Mouse (Mus musculus) megakaryocyte, adult 5-6 weeks (primary cell): ENCODE data around the gene Rrnad1. TPM values are rescaled to one million over a fixed set of nuclear protein-coding genes. Genes with fewer than 3 reads are reported as not detected.
"Not testable (repeated sequence)": the region's sequence is repeated elsewhere in the genome, so short reads cannot be mapped to it uniquely, and the experiment has no call there.

ENCODE experiments used
- ATAC-seq: 2 replicates; pipeline ENCODE4 v1.8.0; 2016; ENCODE audit warnings: mild to moderate bottlenecking, inconsistent platforms; ENCODE audit not compliant: poor library complexity, severe bottlenecking
- total RNA-seq, 2 experiments: library from RNA; stranded (forward) in 1 of 2; stranded (reverse) in 1 of 2; fragments of 153-499, 151-499 nt in 1 of 2; fragments of 221-1000, 200-1000 nt in 1 of 2; gene quantifications; 2 replicates each; pipeline versions ENCODE4 v1.2.3 to v1.2.4; 2015 to 2017

Rrnad1 gene
- total RNA-seq, 2 experiments from 2014 or later: 7.8 to 8.7 TPM

DNA sequence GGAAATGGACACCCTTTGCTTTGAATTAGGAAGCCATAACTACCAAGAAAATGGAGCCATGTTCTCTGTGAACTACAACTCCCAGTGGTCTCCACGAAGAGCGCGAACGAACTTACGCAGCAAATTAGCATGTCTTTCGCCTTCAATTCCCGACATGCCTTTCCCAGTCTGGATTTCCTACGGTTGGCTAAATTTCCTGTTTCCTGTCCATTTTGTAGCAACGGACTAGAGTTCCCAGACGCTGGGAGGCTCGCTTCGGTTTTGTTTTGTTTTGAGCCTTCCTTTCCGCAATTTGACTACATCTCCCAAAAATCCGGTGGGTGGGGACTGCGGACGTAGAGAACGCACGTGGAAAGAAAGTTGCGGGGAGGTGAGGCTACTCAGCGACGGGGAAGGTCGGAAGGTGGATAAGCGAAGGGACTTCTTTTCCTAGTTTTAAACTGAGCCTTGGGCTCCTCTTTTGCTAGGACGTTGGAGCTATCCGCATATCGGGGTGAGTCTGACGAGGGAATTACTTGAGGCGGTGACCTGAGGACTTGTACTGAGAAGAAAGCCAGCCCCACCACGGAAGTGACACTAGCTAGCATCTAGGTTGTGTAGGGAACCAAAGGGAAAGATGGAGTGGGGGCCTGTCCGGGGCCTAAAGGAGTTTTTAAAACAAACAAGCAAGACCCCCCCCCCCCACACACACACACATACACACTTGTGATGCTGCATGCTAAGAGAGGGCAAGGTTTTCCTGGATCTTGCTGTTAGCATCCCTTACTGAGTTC is 11.0 kb downstream of the Rrnad1 start, which contains the start of gene Mrpl24:
Gene Mrpl24, plus strand, starts transcription at position 171 of the 773 bp plus-strand sequence.
- ATAC-seq: peak; percentile 97

DNA sequence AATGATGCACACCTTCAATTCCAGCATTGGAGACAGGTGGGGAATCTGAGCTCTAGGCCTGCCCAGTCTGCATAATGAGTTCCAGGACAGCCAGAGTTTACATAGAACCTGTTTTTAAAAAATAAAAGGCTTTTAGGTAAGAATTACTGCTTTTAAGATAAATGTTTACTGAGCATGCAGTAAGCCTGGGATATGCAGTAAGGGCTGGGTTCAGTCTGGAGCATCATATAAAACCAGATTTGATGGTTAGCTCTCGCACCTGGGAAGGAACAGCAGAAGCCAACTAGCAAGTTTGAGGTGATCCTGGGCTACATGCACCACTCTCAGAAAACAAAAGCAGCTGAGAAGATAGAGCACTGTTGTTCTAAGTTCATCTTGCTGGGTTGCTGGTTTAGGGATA is 12.0 kb downstream of the Rrnad1 start:
- no peak for ATAC-seq

DNA sequence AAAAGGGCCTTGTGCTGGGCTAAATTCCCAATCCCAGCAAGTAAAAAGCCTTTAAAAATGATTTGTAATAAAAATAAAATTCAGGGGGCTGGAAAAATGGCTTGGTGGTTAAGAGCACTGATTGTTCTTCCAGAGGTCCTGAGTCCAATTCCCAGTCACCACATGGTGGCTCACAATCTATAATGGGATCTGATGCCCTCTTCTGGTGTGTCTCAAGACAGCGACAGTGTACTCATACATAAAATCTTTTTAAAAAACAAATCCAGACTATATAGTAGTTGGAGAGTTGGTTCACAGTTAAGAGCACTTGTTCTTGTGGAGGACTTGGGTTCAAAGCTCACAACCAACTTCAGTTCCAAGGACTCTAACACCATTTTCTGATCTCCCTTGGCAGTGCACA is 13.5 kb downstream of the Rrnad1 start:
- no peak for ATAC-seq

DNA sequence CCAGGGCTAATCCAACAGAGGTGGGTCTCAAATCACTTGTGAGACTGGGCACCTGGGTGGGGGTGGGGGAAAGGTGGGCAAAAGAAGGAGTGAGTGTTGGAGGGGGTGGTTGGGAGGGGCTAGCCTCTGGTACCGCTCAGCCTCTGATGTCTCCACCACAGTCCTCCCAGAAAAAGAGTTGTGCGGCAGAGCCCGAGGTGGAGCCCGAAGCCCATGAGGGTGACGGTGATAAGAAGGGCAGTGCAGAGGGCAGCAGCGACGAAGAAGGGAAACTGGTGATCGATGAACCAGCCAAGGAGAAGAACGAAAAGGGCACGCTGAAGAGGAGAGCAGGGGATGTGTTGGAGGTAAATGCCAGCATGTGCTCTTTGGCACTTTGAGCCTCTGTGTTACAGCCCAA is 16.6 kb downstream of the Rrnad1 start:
- no peak for ATAC-seq

DNA sequence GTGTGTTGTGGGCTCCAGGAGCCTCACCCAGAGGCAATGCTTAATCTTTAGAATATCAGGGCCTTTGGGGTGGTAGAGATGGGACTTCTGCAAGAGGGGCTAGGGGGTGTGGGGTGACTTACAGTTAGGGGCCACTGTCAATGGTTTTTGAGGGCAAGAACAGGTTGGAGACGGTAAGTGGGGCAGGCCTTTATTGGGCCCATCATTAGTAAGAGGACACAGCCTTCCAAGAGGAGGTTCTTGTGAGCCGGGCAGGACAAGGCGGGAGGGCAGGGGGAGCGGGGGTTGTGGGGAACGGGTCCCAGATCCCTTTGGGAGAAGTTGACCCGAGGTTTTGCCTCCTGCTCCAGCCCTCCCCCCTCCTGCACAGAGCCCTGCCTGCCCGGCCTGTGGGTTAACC is 17.0 kb downstream of the Rrnad1 start:
- no peak for ATAC-seq

DNA sequence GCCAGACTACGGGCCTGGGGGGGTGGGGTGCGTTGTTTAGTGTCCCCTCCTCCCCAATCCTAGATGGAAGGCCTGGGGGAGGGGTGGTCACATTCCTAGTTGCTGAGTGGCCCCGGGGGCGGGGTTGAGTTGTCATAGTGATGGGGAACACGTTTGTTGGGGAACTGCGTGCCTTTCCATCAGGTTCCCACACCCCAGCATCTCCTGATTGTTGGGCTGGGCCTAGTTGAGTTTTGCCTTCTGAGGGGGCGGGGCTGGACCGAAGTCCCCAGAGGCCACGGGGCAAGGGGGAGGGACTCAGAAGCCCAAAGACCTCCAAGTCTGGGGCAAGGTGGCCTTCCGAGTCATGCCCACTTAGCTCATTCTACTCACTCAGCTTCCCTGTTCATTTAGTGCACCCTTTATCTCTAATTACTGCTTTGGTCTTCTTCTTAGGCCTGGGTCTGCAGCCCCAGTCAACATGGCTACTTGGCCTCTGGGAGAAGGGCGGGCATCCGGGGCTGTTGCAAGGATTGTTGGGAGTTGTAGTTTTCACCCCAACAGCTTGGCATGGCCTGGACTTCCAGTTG is 19.9 kb downstream of the Rrnad1 start:
- peak; percentile 49 for ATAC-seq

DNA sequence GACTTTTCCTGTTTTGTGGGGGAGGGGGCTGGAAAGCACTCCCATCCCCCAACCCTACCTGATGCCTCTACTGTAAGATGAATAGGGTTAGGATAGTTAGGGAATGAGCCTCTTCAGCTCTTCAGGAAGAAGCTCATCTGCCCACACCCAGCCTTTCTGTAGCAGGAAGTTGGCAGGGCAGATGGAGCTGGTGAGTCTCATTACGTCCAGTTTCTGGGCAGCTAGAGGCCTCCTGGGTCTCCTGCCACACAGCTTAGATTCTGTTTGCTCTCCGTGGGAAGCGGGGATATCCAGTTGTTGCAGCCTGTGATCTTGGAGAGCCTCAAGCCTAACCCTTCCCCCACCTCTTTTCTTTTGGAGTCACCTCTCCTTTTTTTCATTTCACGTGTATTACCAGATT is 20.6 kb downstream of the Rrnad1 start:
- no peak for ATAC-seq

DNA sequence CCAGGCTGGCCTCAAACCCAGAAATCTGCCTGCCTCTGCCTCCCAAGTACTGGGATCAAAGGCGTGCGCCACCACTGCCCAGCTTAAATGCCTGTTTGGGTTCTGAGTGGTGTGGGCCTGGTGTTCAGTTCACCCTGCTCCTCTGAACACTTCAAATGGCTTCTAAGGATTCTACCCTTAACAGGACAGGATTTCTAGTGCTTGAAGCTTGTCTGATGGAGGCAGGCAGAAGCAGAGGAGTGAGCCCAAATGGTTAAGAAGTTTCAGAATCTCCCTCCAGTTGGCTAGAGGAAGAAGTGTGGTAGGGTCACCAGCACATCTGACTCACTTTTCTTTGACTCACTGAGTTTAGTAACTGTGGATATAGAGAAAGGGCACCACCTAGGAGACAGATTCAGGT is 21.1 kb downstream of the Rrnad1 start:
- no peak for ATAC-seq

DNA sequence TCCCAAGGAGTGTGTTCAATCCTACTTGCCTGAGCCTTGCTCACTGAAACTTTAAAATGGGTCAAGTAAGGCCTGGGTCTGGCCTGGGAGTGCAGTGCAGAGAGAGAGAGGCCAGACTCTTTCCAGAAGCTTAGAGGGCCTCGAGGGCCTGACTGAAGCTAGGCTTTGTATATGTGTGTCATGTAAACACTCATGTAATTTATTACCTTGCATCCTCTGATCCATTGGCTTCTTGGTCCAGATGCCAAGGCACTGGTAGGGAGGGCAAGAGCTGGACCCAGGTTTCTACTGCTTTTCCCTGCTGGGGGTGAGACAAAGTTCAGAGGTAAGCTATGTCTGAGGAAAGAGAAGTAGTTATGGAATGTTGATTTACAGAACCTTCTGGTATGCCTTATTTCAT is 22.6 kb downstream of the Rrnad1 start:
- ATAC-seq: no peak

DNA sequence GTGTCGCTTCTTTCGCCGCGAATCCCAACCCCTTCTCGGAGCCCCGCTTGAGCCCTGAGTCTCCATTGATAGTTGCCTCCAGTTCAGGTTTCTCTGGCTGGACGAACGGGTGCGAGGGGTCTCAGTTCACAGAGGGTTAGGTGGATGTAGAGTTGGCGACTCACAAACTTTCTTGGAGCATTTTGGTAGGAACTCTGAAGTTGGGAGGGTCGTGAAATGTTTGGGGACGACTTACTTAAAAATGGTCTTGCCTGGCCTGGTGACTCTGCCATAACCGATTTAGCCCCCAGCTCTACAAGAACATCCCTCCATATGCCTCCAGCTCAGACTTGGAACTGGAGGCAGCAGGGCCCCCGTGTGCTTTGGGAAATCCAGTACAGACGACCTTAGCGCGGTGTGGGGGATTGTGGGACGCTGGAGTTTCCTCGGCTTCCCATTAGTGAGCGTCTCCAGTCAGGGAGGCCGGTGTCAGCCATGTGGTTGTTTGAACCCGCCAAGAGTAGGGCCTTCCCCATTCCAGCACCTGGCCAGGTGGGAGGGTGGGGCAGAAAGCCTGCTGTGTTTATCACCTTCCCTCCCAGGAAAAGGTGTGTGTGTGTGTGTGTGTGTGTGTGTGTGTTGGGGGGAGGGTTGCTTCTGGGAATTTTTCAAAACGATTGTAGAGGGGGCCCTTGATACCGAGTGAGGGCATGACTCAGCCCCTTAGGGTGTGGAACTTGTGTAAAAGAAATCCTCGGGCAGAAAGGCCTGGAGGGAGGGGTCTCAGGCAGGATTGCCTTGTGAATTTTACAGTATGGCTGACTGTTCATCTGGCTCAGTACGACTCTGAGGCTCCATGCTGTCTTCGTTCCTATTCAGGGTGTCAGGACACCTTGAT is 23.3 kb downstream of the Rrnad1 start:
- no peak for ATAC-seq

DNA sequence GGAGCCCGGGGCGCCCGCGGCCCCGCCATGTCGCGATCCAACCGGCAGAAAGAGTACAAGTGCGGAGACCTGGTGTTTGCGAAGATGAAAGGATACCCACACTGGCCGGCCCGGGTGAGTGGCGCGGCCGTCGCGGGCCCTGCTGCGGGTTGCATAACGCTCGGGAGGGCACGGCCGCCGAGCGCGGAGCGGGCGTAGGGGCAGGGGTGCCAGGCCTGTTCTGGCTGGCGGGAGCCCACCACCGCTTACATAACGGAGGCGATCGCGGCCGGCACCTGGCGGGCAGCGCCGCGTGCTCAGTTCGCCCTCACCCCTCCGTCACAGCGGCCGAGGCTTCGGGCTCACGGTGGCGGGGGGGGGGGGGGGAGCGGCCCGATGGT is 23.9 kb downstream of the Rrnad1 start:
- peak; percentile 6; the same call in 1 of the 2 replicates for ATAC-seq

DNA sequence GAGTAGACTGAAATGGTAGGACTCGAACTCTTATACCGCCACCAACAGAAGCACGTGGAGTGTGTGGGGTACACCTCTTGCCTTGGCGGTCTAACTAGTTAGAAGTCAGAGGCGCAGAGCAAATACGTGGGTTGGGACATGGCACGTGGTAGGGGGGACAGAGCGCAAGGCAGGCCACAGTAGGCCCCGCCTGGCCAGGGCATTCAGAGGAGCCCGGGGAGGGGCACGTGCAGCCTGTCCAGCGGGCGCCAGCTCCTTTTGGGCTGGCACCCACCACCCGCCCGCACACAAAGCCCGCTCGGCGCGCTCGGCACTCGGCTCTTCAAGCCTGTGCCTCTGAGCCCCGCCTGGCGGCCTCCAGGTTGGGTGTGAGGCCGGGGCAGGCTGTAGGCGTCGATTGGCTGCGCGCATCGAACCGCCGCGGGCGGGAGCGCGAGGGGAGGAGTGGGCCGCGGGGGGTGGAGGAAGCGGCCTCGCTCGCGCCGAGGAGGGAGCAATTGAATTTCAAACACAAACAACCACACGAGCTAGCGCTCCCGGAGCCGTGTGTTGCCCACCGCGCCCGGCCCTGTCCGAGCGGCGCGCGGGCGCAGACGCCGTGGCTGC is 24.5 kb downstream of the Rrnad1 start, which contains the start of gene Hdgf:
Gene Hdgf, plus strand, starts transcription at position 442 of the 606 bp plus-strand sequence.
- peak; percentile 88 for ATAC-seq

DNA sequence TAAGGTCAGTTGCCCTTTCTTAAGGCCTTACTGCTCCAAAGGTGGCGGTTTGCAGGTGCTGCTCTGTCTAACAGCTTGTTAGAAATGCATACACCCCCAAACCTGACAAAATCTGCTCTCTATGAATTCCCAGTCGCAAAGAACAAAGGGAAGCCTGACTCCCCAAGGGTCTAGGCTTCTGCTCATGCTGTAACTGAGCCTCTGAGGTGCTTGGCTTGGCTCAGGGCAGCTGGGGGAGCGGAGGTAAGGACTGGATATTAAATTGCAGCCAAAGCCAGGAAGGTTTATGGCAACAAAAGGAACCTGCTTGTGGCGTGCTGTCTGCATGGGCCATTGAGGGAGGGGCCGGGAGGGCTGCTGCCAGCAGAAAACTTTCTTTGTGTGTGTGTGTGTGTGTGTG is 26.7 kb downstream of the Rrnad1 start:
- ATAC-seq: no peak

DNA sequence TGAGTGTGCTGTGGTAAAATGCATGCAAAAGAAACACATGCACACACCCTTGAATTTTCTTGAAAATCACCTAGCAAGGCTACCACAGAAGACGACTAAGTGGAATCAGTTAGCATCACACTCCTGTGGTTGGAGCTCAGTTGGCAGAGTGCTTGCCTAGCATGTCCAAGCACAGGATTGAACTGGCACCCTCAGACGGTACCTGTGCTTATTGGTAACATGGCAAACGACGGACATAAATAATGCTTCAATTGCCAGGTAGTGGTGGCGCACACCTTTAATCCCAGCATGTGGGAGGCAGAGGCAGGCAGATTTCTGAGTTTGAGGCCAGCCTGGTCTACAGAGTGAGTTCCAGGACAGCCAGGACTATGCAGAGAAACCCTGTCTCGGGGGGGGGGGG is 28.6 kb downstream of the Rrnad1 start:
- not testable (repeated sequence) for ATAC-seq

DNA sequence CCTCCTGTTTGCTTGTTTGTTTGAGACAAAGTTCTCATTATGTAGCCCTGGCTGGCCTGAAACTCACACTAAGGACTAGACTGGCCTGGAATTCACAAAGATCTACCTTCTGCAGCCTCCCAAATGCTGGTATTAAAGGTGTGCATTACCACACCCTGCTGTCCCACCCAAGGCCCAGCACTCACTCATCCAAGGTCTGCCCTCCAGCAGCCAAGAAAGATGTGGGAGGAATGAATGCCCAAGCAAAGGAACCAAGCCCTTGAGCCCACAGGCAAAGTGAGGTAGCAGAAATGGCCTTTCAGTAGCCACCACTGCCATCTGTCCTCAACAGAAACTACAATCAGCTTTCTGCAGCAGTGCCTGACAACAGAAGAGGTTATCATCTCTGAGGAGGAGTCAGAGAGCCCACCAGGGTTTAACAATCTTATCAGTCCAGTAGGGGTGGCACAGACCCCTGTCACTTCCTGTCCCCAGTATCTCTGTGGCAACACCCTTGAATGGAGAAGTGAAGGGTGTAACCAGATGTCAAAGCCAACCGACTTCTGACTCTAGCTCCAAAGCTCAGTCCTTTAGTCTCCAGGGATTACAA is 29.4 kb downstream of the Rrnad1 start:
- ATAC-seq: peak; percentile 79

DNA sequence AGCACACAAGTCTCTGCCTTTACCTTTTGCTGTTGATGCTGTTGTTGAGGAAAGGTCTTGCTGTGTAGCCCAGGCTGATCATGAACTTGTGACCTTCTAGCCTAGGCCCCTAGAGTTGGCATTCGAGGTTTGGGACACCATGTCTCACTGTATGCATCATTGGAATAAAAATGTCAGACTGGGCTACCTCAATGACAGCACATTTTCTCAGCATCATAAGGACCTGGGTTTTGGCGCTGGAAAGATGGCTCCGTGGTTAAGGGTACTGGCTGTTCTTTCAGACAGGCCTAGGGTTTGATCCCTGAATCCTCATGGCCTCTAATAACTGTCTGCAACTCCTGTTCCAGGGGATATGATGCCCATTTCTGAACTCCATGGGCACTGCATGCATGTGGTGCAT is 30.7 kb downstream of the Rrnad1 start:
- ATAC-seq: no peak

DNA sequence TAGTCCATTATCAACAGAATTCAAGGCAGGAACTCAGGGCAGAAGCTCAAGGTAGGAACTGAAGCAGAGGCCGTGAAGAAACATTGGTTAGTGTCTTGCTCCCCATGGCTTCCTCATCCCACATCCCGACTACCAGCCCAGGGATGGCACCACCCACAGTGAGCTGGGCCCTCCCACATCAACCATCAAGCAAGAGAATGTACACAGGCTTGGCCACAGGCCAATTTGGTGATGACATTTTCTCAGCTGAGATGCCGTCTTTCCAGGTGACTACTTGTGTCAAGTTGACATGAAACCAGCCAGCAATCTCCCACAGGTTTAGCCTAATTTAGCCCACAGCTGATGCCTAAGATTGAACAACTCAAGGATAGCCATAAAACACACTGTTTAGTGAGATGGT is 31.3 kb downstream of the Rrnad1 start:
- ATAC-seq: no peak

DNA sequence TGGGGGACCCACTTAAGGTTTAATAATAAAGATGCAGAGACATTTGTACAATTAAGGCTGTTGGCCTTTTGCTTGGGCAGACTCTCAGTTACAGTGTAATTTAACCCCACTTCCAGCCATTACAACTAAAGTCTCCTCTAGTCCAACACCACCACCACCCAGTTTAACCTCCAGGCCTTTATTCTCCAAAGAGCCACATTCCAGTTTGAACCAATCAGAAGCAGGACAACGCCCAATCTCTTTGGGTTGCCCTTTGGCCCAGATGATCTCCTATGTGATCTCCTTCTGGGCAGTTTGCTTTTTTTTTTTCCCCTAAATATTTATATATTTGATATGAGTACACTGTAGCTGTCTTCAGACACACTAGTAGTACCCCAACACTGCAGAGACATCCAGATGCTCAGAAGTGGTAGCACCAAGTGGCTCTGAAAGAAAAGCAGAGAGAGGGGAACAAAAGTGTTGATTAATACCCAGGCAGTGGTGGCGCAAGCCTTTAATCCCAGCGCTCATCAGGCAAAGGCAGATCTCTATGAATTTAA is 37.1 kb downstream of the Rrnad1 start:
- ATAC-seq: no peak

DNA sequence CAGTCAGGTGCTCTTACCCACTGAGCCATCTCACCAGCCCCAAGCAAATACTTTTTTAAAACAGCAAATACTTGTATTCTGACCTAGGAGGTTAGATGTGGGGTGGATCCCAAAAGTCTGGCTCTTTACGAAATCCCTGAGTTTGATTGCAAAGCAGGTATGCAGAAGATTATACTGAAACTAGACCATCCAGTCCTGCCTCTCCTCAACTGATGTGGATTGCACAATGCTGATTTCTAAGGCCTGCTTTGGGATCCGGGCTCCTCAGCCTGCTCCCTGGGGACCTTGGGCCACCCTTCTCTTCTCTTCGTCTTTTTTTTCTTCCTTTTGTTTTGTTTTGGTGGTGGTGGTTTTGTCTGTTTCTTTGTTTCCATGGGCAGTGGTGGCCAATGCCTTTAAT is 39.0 kb downstream of the Rrnad1 start:
- ATAC-seq: no peak

DNA sequence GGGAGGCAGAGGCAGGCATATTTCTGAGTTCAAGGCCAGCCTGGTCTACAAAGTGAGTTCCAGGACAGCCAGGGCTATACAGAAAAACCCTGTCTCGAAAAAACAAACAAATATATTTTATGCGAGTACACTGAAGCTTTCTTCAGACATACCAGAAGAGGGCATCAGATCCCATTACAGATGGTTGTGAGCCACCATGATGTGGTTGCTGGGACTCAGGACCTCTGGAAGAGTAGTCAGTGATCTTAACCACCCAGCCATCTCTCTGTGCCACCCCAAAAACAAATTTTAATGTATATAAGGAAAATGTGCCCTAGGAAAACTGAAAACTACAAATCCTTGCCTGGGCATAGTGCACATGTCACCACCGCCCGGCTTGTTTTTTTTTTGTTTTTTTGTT is 43.1 kb downstream of the Rrnad1 start:
- not testable (repeated sequence) for ATAC-seq

DNA sequence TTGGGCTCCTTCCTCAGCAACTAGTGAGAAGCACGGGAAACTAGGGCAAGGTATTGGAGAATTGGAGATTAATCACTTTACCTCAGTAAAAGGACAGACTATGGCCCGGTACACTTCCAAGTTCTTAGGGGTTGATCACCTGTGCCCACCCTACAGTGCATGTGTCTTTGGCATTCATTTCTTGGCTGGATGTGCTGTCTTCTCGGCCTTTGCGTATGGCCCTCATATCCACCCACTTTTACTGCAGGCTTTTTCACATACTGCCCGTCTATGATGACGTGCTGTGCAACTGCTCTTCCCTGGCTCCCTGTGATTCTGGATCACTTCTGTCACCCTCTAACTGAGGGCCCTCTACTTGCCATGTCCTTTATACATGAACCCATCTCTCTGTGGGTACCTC is 44.1 kb downstream of the Rrnad1 start:
- no peak for ATAC-seq
